Mouse (Mus musculus) cerebellum, adult 2 months (tissue): ENCODE measurements around the gene Gpm6a. TPM values are rescaled to one million over a fixed set of nuclear protein-coding genes. Genes with fewer than 3 reads are reported as not detected.

Experiments used
- DNase-seq, 2 experiments: peaks; one replicate each; pipeline ENCODE4 v3.0.0; 2021
- H3K27ac ChIP-seq: fragments of 200-500 bp; 2 replicates; pipeline ENCODE4 v1.5.1; 2012; ENCODE audit warnings: low read length, control low read depth, inconsistent platforms; ENCODE audit not compliant: insufficient read depth
- H3K27me3 ChIP-seq: fragments of 200-500 bp; 2 replicates; pipeline ENCODE4 v1.6.1; 2012; ENCODE audit warnings: inconsistent platforms, mild to moderate bottlenecking, low read length, moderate library complexity; ENCODE audit not compliant: control insufficient read depth, insufficient read depth
- H3K4me1 ChIP-seq: fragments of 200-500 bp; 2 replicates; pipeline ENCODE4 v1.6.1; 2011; ENCODE audit warnings: low read length; ENCODE audit not compliant: control insufficient read depth, insufficient read depth
- H3K4me3 ChIP-seq: fragments of 200-500 bp; replicated peaks from 2 replicates; pipeline ENCODE3; 2011; ENCODE audit warnings: mild to moderate bottlenecking, low read depth, low read length, control low read depth; ENCODE audit not compliant: insufficient read depth
- CTCF ChIP-seq: fragments of 200-500 bp; IDR thresholded peaks from 2 replicates; pipeline ENCODE4 v1.5.1; 2011; ENCODE audit warnings: low read depth, mild to moderate bottlenecking, control low read depth, low read length, moderate library complexity, borderline replicate concordance; ENCODE audit not compliant: insufficient read depth
- POLR2A ChIP-seq: fragments of 200-500 bp; IDR thresholded peaks from 2 replicates; pipeline ENCODE4 v1.6.1; 2011; ENCODE audit warnings: low read length, control low read depth, borderline replicate concordance; ENCODE audit not compliant: insufficient read depth
- WGBS: fragments of 180-500 bp; shearing (Covaris S2); methylation state at CpG from one replicate; pipeline ENCODE4 v1.1.7; 2018; 5-methylcytosine and 5-hydroxymethylcytosine counted together
- polyA plus RNA-seq: library from polyadenylated mRNA; depleted of rRNA; stranded (reverse); fragments of >200 nt; gene quantifications from 2 replicates; pipeline ENCODE4 v1.2.3, GENCODE M21; 2012; rRNA removed

Gene Gpm6a
- polyA plus RNA-seq: 556 and 633 TPM in 2 replicates

DNA sequence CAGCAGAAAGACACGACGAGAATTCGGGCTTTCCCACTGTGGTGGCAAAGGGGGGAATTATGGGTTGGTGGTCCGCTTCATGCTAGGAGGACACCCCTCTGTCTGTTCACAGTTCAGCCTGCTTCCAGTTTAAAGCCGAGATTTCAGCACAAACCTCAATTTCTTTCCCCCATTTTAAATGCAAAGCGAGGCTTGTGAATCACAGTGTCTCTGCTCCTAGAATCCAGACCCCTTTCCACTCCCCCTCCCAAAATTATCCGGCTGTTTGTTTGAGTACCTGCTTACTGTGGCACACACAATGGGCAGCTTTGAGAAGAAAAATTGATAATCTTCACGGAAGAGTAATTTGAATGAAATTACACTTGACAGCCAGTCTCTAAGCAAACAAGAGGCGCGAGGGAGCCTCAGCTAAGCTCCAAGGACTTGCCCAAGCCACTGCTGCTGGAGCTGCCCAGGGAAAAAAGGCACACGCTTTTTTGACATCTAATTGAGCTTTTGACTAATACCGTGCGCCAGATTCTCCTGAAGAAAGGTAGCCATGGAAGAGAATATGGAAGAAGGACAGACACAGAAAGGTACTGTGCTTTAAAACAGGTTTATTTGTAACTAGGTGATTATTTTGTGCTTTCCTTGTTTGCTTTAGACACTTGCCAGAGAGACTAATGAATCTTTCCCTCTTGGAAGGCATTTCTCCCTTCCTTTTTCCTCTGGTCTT, at the start of gene Gpm6a:
Gene Gpm6a (plus strand): TSS at position 103 of the 715 bp plus-strand sequence.
- Histone ChIP-seq H3K4me1 (no peaks in the 10 kb centered on the region; the same call in 1 of the 2 replicates), H3K4me3 (peak within 1 kb of the TSS; percentile 81), H3K27ac (peak within 1 kb of the TSS; percentile 95), H3K27me3 (no peaks in the 10 kb centered on the region)
- 3% methylated on average over 13 of the region's 13 CpGs for WGBS
- peak; percentile 76 to 83 for DNase-seq
- no peak for TF ChIP-seq CTCF
- TF ChIP-seq POLR2A: peak; percentile 65; the same call in 1 of the 2 replicates

DNA sequence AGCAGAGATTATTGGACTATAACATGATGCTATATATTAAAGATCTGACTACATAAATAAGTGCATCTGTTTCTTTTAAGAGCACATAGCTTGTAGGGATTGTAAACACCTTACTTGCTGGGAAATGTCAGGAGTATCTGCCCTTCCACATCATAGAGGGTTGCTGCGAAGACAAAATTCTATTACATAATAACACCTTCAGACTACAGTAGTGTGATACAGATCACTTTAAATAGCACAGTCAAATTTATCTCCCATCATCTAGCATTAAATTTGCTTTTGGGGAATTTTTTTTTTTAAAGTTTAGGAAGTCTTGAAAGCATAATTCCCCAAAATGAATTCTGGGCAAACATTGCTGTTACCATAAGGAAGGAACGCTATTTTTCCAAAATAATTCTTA, 41.8 kb upstream of the Gpm6a start:
- WGBS: 98% methylated on average over 2 of the region's 2 CpGs
- Histone ChIP-seq H3K27me3 (no peaks in the 10 kb centered on the region), H3K4me1 (no peaks in the 10 kb centered on the region), H3K27ac (no peak overlapping the region), H3K4me3 (no peak overlapping the region)
- TF ChIP-seq CTCF (no peak), POLR2A (no peak)
- no peak for DNase-seq

DNA sequence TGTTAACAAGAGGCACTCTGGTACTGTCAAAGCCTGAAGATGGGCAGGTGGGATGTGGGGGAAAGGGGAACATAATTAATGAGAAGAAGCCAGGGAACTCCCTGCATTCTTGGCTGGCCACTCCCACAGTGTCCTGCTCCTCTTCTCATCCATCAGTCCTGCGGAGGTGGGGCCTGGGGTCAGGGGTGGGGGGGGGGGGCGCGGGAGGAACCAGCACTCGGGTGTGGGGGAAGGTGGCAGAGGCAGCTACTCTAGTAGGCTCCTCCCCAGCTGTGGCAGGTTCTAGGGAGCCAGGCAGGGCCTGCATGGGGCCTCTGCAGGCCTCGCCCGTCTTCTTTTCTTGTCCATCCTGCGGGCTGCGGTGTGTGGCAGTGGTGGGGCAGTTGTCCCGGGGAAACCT, 36.9 kb upstream of the Gpm6a start:
- no peak overlapping the region for H3K4me3 ChIP-seq
- no peak overlapping the region for H3K27ac ChIP-seq
- TF ChIP-seq POLR2A (no peak), CTCF (no peak)
- 65% methylated on average over 9 of the region's 9 CpGs for WGBS
- H3K27me3 ChIP-seq: no peaks in the 10 kb centered on the region
- no peaks in the 10 kb centered on the region for H3K4me1 ChIP-seq
- DNase-seq: no peak

DNA sequence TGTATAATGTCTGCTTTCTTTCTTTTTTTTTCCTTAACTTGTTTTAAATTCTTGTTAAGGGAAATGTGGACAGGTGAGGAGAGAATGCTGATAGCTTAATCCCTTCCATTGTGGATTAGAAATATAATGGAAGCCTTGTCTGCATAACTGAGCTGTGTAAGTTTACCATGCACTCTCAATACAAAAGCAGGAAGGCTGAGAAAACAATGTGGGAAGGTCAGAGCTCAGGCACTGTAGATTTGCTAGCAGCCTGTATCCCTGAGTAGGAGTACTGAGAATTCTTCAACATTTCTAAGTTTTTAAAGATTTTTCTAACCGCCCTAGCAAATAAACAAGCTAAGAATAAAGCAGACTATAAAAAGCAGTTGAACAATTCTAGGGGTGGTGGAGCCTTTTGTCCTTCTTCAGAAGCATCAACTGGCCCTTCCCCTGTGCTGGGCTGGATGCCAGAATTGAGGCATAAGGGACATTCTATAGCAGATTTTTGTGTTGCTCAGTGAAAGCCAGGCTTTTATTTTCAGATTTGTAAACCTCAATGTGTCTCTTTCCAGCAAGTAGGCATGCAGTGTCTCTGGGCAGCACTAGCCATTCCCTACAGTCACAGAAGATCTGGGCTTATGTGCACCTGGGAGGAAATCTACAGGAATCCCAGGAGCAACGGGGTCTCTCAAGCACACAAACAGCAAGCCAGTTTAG, 32.3 kb upstream of the Gpm6a start:
- TF ChIP-seq CTCF (no peak), POLR2A (no peak)
- Histone ChIP-seq H3K4me3 (no peak overlapping the region), H3K27ac (no peak overlapping the region), H3K4me1 (no peaks in the 10 kb centered on the region), H3K27me3 (no peaks in the 10 kb centered on the region)
- WGBS: 29% methylated on average over 2 of the region's 2 CpGs
- peak in 1 of 2 experiments; percentile 4 for DNase-seq

DNA sequence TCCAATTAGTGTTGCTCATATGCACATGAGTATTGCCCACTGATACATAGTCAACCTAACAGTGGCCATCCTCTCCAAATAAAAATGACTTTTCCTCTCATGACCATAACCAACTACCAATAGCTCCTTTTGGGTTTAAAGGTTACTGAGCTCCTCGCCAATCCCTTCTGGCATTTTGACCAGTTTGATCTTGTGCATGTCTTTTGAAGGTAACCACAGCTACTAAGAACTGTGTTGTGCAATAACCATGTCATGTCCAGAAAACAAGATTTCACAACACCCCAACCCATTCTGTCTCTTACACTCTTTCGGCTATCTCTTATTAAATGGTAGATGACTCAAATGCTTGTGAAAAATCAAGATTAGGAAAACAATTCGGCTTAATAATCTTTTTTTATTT, 29.7 kb upstream of the Gpm6a start:
- Histone ChIP-seq H3K27me3 (no peaks in the 10 kb centered on the region), H3K4me3 (no peak overlapping the region), H3K4me1 (no peaks in the 10 kb centered on the region), H3K27ac (no peak overlapping the region)
- TF ChIP-seq POLR2A (no peak), CTCF (no peak)
- no peak for DNase-seq
- 91% methylated on average over 3 of the region's 3 CpGs for WGBS

DNA sequence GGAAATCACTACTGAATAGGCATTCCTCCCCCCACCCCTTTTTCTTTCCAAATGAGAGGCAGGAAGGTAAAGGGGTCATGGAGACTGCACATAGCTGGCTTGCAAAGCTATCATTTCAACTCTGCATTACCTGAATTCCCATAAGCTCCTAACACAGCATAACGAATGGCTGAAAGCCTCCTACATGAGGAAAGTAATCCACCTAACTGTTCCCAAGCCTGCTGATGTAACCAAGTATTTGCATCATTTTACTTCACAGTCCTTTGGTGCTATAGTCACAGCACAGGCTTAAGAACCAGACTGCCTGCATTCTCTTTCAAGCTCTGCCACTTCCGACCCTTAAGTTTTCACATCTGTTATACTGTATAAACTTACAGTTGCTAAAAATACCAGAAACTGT, 22.3 kb upstream of the Gpm6a start:
- no peak for DNase-seq
- H3K27me3 ChIP-seq: no peaks in the 10 kb centered on the region
- no peak overlapping the region for H3K4me3 ChIP-seq
- no peaks in the 10 kb centered on the region for H3K4me1 ChIP-seq
- TF ChIP-seq POLR2A: no peak
- TF ChIP-seq CTCF: no peak
- no peak overlapping the region for H3K27ac ChIP-seq
- 75% methylated on average over 2 of the region's 2 CpGs for WGBS

DNA sequence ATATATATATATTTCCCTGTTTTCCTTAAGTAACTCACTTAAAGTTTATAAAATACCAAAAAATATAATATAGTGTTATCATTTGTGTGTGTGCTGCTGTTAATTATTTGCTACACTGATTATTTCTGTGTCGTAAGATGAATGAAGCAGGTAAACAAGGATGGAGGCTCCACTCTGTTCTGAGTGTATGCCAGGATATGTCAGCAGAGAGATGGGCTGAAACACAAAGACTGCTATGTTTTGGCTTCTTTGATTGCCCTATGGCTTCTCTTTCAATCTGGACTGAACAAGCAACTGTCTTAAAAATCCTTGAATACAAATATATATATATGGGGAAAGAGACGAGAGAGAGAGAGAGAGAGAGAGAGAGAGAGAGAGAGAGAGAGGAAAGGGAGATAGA, 1.3 kb upstream of the Gpm6a start:
- no peak for DNase-seq
- TF ChIP-seq POLR2A (no peak), CTCF (no peak)
- Histone ChIP-seq H3K27ac (no peak overlapping the region), H3K4me1 (no peaks in the 10 kb centered on the region), H3K4me3 (no peak overlapping the region), H3K27me3 (no peaks in the 10 kb centered on the region)
- WGBS: 24% methylated on average over 2 of the region's 2 CpGs

DNA sequence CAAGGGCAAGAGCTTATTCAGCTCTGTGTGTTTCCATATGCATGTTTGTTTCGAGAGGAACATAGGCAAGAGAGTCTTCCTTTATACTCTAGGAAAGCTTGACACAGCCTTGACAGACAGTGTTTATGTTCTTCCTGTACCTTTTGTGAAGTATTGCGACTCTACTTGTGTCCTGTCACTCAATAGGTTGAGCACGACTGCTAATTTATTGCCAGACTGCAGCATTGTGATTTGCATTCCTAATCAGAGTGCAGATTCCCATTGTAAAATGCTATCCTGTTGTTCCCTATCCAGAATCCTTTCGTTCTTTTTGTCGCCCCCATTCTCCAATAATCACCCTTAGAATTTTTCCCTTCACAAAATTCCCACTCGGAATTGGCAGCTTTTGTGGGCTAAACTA, 613 bp upstream of the Gpm6a start:
- Histone ChIP-seq H3K4me1 (no peaks in the 10 kb centered on the region; the same call in 1 of the 2 replicates), H3K27ac (peak overlapping the region; percentile 95; the same call in 1 of the 2 replicates), H3K27me3 (no peaks in the 10 kb centered on the region), H3K4me3 (peak overlapping the region; percentile 81)
- peak; percentile 36 to 55 for DNase-seq
- WGBS: 4% methylated on average over 6 of the region's 6 CpGs
- TF ChIP-seq CTCF (no peak), POLR2A (peak; percentile 20; the same call in 1 of the 2 replicates)
